Mouse (Mus musculus): ENCODE measurements at regions not wholly inside any gene's neighbourhood (a gene's known extent, or its start where the extent isn't known, plus 50 kb on each side); places are given as distances from the start of the nearest gene placed in this dataset.
A peak's percentile ranks its signal among the peaks of the same experiment; 100 is the strongest.

GRCm38 (mm10) chr1:186413886-186414245, 291.9 kb downstream of the Tgfb2 start:
- Histone ChIP-seq H3K4me3 (ENCODE audit: low read depth, low read length) (no peak overlapping the region), H3K27ac (ENCODE audit: low read depth, low read length) (no peak overlapping the region), H3K4me1 (ENCODE audit: control insufficient read depth, insufficient read depth, low read length) (no peaks in the 10 kb centered on the region), H3K27me3 (ENCODE audit: control insufficient read depth, insufficient read depth, low read length) (no peaks in the 10 kb centered on the region), H3K36me3 (ENCODE audit: control insufficient read depth, insufficient read depth, low read length) (no peaks in the 10 kb centered on the region), H3K9me3 (ENCODE audit: control insufficient read depth, low read length) (no peaks in the 10 kb centered on the region), H3K4me2 (ENCODE audit: low read depth) (no peak overlapping the region), H3K9ac (ENCODE audit: low read length) (no peak overlapping the region)
- no peak for ATAC-seq (ENCODE audit: insufficient read depth, low FRiP score, low TSS enrichment)
- DNase-seq (ENCODE audit: low spot score) = no peak
- 96% methylated on average over 6 of the region's 6 CpGs for WGBS

- Histone ChIP-seq H3K4me3 (ENCODE audit: low read depth, low read length) (no peak overlapping the region), H3K9me3 (ENCODE audit: control insufficient read depth, low read length) (no peaks in the 10 kb centered on the region), H3K27ac (ENCODE audit: low read depth, low read length) (no peak overlapping the region), H3K9ac (ENCODE audit: low read length) (no peak overlapping the region), H3K4me2 (ENCODE audit: low read depth) (no peak overlapping the region), H3K36me3 (ENCODE audit: control insufficient read depth, insufficient read depth, low read length) (no peaks in the 10 kb centered on the region), H3K27me3 (ENCODE audit: control insufficient read depth, insufficient read depth, low read length) (no peaks in the 10 kb centered on the region), H3K4me1 (ENCODE audit: control insufficient read depth, insufficient read depth, low read length) (no peaks in the 10 kb centered on the region)
- 70% methylated on average over 19 of the region's 21 CpGs for WGBS
- DNase-seq (ENCODE audit: low spot score) = peak; percentile 28
- no peak for ATAC-seq (ENCODE audit: insufficient read depth, low FRiP score, low TSS enrichment)
Measured at GRCm38 (mm10) chr1:186413064-186413885, 292.5 kb downstream of the Tgfb2 start.

DNA sequence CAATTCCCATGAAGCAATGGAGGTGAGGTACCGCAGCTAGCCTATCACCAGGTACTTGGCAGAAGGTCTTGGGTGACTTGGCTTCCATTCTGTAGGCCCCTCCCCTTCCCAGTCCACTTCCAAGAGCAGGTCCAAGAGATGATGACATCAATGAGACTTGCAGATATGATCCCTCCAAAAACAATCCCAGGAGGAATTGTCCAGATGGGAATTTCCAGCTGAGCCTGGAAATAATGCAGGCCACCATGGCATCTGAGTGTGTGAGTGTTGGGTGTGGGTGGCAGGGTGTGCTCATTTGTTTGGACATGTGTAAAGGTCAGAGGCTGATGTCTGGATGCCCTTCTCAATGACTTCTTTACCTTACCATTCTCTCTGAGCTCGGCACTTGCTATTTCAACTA, 293.5 kb downstream of the Tgfb2 start:
- Histone ChIP-seq H3K27ac (ENCODE audit: low read depth, low read length) (no peak overlapping the region), H3K4me3 (ENCODE audit: low read depth, low read length) (no peak overlapping the region), H3K4me1 (ENCODE audit: control insufficient read depth, insufficient read depth, low read length) (no peaks in the 10 kb centered on the region), H3K27me3 (ENCODE audit: control insufficient read depth, insufficient read depth, low read length) (no peaks in the 10 kb centered on the region), H3K9ac (ENCODE audit: low read length) (no peak overlapping the region), H3K36me3 (ENCODE audit: control insufficient read depth, insufficient read depth, low read length) (no peaks in the 10 kb centered on the region), H3K9me3 (ENCODE audit: control insufficient read depth, low read length) (no peaks in the 10 kb centered on the region), H3K4me2 (ENCODE audit: low read depth) (no peak overlapping the region)
- ATAC-seq (ENCODE audit: insufficient read depth, low FRiP score, low TSS enrichment) = no peak
- 78% methylated on average over 2 of the region's 2 CpGs for WGBS
- no peak for DNase-seq (ENCODE audit: low spot score)

DNA sequence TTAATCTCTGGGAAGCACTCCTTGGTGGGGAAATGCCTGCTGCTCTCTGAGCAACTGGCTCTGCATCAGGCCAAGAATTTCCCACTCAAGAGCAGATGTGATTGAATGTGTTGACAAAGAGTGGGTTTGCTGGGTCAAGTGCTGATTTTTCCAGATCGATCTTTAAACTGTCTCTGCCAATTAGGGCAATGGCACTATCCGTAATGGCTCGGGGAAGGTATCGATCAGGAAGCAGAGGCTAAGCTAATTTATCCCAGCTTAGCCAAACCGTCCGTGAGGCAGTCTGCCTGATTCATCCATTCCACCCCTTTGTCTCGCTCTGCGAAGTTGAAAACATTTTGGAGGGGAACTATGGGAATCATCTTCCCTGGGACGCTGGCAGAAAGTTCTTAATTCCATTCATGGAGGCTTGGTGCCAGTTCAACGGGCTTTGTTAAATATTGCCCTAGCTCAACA, 291.9 kb upstream of the Lyplal1 start:
- no peaks in the 10 kb centered on the region for H3K9me3 ChIP-seq (ENCODE audit: control insufficient read depth, low read length)
- H3K27me3 ChIP-seq (ENCODE audit: control insufficient read depth, insufficient read depth, low read length) = no peaks in the 10 kb centered on the region
- WGBS = 73% methylated on average over 10 of the region's 10 CpGs
- ATAC-seq (ENCODE audit: insufficient read depth, low FRiP score, low TSS enrichment) (no peak), DNase-seq (ENCODE audit: low spot score) (no peak)
- no peak overlapping the region for H3K4me3 ChIP-seq (ENCODE audit: low read depth, low read length)
- no peak overlapping the region for H3K4me2 ChIP-seq (ENCODE audit: low read depth)
- no peak overlapping the region for H3K9ac ChIP-seq (ENCODE audit: low read length)
- H3K27ac ChIP-seq (ENCODE audit: low read depth, low read length) = no peak overlapping the region
- H3K4me1 ChIP-seq (ENCODE audit: control insufficient read depth, insufficient read depth, low read length) = no peaks in the 10 kb centered on the region
- no peaks in the 10 kb centered on the region for H3K36me3 ChIP-seq (ENCODE audit: control insufficient read depth, insufficient read depth, low read length)

DNA sequence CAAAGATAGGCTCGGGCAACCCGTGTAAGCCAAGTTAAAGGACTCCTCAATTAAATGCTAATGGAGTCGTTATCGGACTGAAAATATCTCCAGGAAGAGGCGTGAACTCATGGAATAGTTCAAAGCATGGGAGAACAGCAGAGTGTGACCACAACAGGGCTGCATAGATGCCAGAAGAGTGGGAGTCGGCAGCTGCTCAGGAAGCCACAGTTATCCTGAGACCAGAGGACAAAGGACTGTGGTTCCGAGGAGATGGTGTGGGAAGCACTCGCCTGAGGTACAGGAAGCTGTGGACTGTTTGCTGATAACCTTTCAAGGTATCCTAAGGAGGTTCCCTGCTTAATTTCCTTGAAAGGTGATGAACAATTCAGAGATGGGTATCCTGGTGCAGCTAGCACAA, 290.5 kb upstream of the Lyplal1 start:
- no peak overlapping the region for H3K9ac ChIP-seq (ENCODE audit: low read length)
- no peaks in the 10 kb centered on the region for H3K36me3 ChIP-seq (ENCODE audit: control insufficient read depth, insufficient read depth, low read length)
- DNase-seq (ENCODE audit: low spot score) (no peak), ATAC-seq (ENCODE audit: insufficient read depth, low FRiP score, low TSS enrichment) (no peak)
- H3K27me3 ChIP-seq (ENCODE audit: control insufficient read depth, insufficient read depth, low read length) = no peaks in the 10 kb centered on the region
- H3K27ac ChIP-seq (ENCODE audit: low read depth, low read length) = no peak overlapping the region
- H3K9me3 ChIP-seq (ENCODE audit: control insufficient read depth, low read length) = no peaks in the 10 kb centered on the region
- 87% methylated on average over 8 of the region's 8 CpGs for WGBS
- no peak overlapping the region for H3K4me3 ChIP-seq (ENCODE audit: low read depth, low read length)
- H3K4me2 ChIP-seq (ENCODE audit: low read depth) = no peak overlapping the region
- no peaks in the 10 kb centered on the region for H3K4me1 ChIP-seq (ENCODE audit: control insufficient read depth, insufficient read depth, low read length)

DNA sequence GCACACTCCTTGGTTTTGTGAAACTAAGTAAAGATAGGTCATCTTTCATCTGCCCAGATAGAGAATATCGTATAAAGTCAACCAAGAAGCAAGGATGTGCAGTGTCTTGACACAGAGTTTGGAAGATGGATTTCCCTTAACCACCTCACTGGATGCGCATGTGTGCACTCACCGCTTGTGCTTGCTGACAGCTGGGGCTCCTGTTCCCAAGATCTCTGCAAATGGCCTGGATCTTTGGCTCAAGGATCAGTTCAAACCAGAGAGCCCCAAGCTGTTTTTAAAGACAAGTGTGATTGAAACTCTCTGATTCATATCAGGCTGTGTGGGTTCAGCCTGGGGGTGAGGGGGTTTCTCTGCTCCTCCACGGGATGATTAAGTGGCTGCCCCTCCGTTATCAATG, 288.6 kb upstream of the Lyplal1 start:
- no peak overlapping the region for H3K4me3 ChIP-seq (ENCODE audit: low read depth, low read length)
- H3K4me2 ChIP-seq (ENCODE audit: low read depth) = no peak overlapping the region
- no peak overlapping the region for H3K9ac ChIP-seq (ENCODE audit: low read length)
- no peaks in the 10 kb centered on the region for H3K4me1 ChIP-seq (ENCODE audit: control insufficient read depth, insufficient read depth, low read length)
- no peaks in the 10 kb centered on the region for H3K36me3 ChIP-seq (ENCODE audit: control insufficient read depth, insufficient read depth, low read length)
- H3K9me3 ChIP-seq (ENCODE audit: control insufficient read depth, low read length) = no peaks in the 10 kb centered on the region
- no peaks in the 10 kb centered on the region for H3K27me3 ChIP-seq (ENCODE audit: control insufficient read depth, insufficient read depth, low read length)
- DNase-seq (ENCODE audit: low spot score) (no peak), ATAC-seq (ENCODE audit: insufficient read depth, low FRiP score, low TSS enrichment) (no peak)
- H3K27ac ChIP-seq (ENCODE audit: low read depth, low read length) = no peak overlapping the region
- 68% methylated on average over 5 of the region's 5 CpGs for WGBS

DNA sequence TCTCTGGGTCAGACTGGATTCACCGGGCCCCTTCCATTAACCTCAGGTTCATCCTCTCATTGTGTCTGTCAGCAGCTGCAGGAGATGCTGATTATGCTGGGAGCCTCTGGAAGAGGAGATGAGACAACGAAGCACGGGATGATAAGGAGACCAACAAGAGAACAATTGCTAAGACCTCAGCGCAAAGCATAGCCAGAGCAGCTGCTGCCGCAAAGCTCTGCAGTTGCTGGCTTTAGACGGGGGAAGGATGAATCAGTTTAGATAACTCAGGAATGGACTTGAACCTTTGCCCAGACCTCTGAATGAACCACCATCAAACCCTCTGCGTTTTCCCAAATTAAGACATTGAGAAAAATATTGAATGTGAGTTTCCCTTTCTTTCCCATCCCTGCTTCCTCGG, 282.7 kb upstream of the Lyplal1 start:
- H3K4me1 ChIP-seq (ENCODE audit: control insufficient read depth, insufficient read depth, low read length) = no peaks in the 10 kb centered on the region
- no peaks in the 10 kb centered on the region for H3K36me3 ChIP-seq (ENCODE audit: control insufficient read depth, insufficient read depth, low read length)
- H3K4me2 ChIP-seq (ENCODE audit: low read depth) = no peak overlapping the region
- no peak overlapping the region for H3K27ac ChIP-seq (ENCODE audit: low read depth, low read length)
- whole genome bisulfite sequencing = 67% methylated on average over 8 of the region's 8 CpGs
- H3K9me3 ChIP-seq (ENCODE audit: control insufficient read depth, low read length) = no peaks in the 10 kb centered on the region
- no peaks in the 10 kb centered on the region for H3K27me3 ChIP-seq (ENCODE audit: control insufficient read depth, insufficient read depth, low read length)
- H3K4me3 ChIP-seq (ENCODE audit: low read depth, low read length) = no peak overlapping the region
- ATAC-seq (ENCODE audit: insufficient read depth, low FRiP score, low TSS enrichment) (no peak), DNase-seq (ENCODE audit: low spot score) (no peak)
- no peak overlapping the region for H3K9ac ChIP-seq (ENCODE audit: low read length)

DNA sequence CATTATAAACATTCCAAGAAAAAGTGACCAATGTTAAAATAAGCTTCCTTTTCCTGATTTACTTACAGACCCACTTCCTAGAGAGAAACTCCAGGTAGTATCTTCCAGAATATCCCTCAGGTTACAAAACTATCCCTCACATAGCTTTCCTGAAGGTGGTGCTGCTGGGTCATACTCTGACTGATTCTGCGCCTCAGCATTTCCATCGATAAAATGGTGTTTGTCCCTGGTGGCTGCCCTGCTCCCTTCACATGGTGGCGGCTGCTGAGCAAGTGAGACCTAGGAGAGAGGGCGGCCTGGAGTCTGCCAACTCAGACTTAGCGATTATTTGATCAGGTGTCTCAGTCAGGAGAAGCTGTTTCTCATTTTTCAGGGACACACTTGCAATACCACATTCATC, 275.9 kb upstream of the Lyplal1 start:
- no peaks in the 10 kb centered on the region for H3K27me3 ChIP-seq (ENCODE audit: control insufficient read depth, insufficient read depth, low read length)
- DNase-seq (ENCODE audit: low spot score) = no peak
- WGBS = 66% methylated on average over 5 of the region's 5 CpGs

GRCm38 (mm10) chr1:186384440-186384839, 267.3 kb upstream of the Lyplal1 start:
- Histone ChIP-seq H3K4me3 (ENCODE audit: low read depth, low read length) (no peak overlapping the region), H3K27ac (ENCODE audit: low read depth, low read length) (no peak overlapping the region), H3K4me2 (ENCODE audit: low read depth) (no peak overlapping the region), H3K9ac (ENCODE audit: low read length) (no peak overlapping the region), H3K27me3 (ENCODE audit: control insufficient read depth, insufficient read depth, low read length) (no peaks in the 10 kb centered on the region), H3K4me1 (ENCODE audit: control insufficient read depth, insufficient read depth, low read length) (no peaks in the 10 kb centered on the region), H3K9me3 (ENCODE audit: control insufficient read depth, low read length) (no peaks in the 10 kb centered on the region), H3K36me3 (ENCODE audit: control insufficient read depth, insufficient read depth, low read length) (no peaks in the 10 kb centered on the region)
- 86% methylated on average over 4 of the region's 4 CpGs for WGBS
- ATAC-seq (ENCODE audit: insufficient read depth, low FRiP score, low TSS enrichment) (no peak), DNase-seq (ENCODE audit: low spot score) (no peak)

More for the DNA sequence above, 275.9 kb upstream of the Lyplal1 start:
- Histone ChIP-seq H3K4me2 (ENCODE audit: low read depth) (no peak overlapping the region), H3K36me3 (ENCODE audit: control insufficient read depth, insufficient read depth, low read length) (no peaks in the 10 kb centered on the region), H3K4me1 (ENCODE audit: control insufficient read depth, insufficient read depth, low read length) (no peaks in the 10 kb centered on the region), H3K27ac (ENCODE audit: low read depth, low read length) (no peak overlapping the region), H3K9me3 (ENCODE audit: control insufficient read depth, low read length) (no peaks in the 10 kb centered on the region), H3K4me3 (ENCODE audit: low read depth, low read length) (no peak overlapping the region), H3K9ac (ENCODE audit: low read length) (no peak overlapping the region)
- no peak for ATAC-seq (ENCODE audit: insufficient read depth, low FRiP score, low TSS enrichment)
